Mouse (Mus musculus): ENCODE data around the gene Il2rg.

The Il2rg gene

GRCm38 (mm10) chrX:101268025-101268754 is at the start of gene Il2rg:
Gene Il2rg, minus strand, starts transcription at chrX:101268255.
- no peak for DNase-seq (ENCODE audit: extremely low read depth, low read depth, low spot score)

GRCm38 (mm10) chrX:101313625-101314359 is 45.7 kb upstream of the Il2rg start:
- no peak for DNase-seq (ENCODE audit: extremely low read depth, low read depth, low spot score)

- no peak for DNase-seq (ENCODE audit: extremely low read depth, low read depth, low spot score)
Observed at GRCm38 (mm10) chrX:101309299-101309698, 41.2 kb upstream of the Il2rg start.

DNA sequence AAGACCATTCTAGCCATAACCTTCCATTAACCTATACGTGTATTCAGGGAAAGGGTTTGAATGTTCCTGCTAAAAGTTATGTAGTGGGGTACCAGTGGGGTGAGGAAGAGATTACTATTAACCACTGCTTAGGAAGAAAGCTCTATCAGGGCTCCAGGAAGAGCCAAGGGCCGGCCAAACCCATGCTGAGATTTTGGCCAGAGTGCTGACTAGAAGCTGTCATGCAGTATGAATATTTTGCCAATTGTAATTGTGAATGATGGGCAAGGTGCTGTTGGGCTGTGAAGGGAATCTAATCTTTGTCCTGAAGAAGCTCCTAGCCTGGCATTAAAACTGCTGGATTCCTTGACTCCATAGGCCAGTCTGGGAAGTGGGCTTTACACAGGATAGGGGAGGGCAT is 36.6 kb upstream of the Il2rg start:
- no peak for DNase-seq (ENCODE audit: extremely low read depth, low read depth, low spot score)

GRCm38 (mm10) chrX:101301654-101302053 is 33.6 kb upstream of the Il2rg start:
- DNase-seq (ENCODE audit: extremely low read depth, low read depth, low spot score) = no peak

DNA sequence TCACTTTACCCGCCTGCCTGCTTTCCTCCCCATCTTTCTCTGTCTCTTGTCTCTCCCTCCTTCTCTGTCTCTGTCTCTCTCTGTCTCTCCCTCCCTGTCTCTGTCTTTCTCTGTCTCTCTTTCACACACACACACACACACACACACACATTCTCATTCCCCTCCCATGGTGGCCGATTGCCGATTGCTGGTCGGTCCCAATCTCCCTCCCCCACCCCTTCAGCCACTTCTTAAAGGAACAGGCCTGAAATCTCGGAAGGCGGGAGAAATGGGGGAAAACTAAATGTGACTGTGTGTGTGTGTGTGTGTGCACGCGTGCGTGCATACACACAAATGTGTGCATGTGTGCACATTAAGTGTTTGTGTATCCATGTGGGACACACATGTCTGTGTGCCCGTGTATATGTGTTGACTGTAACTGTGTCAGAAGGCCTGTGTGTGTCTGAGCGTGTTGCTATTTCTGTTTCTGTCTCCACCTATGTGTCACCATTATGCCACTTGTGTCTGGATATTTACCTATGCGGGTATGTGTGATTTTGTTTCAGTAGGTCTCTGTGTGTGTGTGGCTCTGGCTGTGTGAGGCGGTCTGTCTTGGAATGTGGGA is 32.5 kb upstream of the Il2rg start:
- DNase-seq (ENCODE audit: extremely low read depth, low read depth, low spot score) = no peak

- DNase-seq (ENCODE audit: extremely low read depth, low read depth, low spot score) = no peak
Observed at GRCm38 (mm10) chrX:101299473-101300426, 31.7 kb upstream of the Il2rg start.

GRCm38 (mm10) chrX:101299055-101299454 is 31.0 kb upstream of the Il2rg start, which contains the start of gene Nlgn3:
Gene Nlgn3, plus strand, starts transcription at chrX:101299168.
- DNase-seq (ENCODE audit: extremely low read depth, low read depth, low spot score) = no peak

- no peak for DNase-seq (ENCODE audit: extremely low read depth, low read depth, low spot score)
Observed at GRCm38 (mm10) chrX:101290111-101290510, 22.1 kb upstream of the Il2rg start.

DNA sequence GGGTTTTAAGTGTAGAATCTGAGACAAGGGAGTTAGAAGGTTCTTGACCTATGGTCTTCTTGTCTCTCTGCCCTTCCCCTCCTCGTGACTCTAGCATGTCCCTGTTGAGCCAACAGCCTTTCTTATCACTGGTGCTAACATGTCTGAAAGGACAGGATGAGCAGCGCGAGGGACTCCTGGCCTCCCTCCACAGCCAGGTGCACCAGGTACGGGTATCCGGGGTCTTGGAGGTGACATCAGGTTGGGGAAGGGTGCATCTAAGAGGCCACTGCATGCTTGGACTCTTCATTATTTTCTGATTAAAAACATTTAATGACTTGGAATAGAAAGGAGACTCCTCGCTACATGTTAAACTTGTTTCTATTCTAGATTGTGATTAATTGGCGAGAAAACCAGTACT is 21.0 kb upstream of the Il2rg start:
- no peak for DNase-seq (ENCODE audit: extremely low read depth, low read depth, low spot score)

GRCm38 (mm10) chrX:101288432-101288831 is 20.4 kb upstream of the Il2rg start:
- DNase-seq (ENCODE audit: extremely low read depth, low read depth, low spot score) = no peak

DNA sequence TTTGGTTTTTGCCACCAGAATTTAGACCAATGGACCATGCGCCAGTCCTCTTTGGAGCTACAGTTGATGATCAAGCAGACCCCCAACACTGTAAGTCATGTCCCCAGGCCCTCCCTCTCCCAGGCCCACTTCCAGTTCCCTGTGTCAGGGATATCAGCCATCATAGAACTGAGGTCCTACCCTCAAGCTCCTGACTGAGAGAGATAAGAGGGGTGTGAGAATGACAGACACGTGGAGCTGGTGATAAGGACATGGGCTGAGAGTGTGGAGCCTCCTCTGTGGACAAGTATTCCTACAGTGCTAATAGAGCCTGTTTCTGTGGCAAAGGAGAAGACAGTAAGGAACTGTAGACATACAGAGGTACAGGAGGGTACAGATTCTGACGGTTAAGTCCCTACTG is 19.5 kb upstream of the Il2rg start:
- DNase-seq (ENCODE audit: extremely low read depth, low read depth, low spot score) = no peak

DNA sequence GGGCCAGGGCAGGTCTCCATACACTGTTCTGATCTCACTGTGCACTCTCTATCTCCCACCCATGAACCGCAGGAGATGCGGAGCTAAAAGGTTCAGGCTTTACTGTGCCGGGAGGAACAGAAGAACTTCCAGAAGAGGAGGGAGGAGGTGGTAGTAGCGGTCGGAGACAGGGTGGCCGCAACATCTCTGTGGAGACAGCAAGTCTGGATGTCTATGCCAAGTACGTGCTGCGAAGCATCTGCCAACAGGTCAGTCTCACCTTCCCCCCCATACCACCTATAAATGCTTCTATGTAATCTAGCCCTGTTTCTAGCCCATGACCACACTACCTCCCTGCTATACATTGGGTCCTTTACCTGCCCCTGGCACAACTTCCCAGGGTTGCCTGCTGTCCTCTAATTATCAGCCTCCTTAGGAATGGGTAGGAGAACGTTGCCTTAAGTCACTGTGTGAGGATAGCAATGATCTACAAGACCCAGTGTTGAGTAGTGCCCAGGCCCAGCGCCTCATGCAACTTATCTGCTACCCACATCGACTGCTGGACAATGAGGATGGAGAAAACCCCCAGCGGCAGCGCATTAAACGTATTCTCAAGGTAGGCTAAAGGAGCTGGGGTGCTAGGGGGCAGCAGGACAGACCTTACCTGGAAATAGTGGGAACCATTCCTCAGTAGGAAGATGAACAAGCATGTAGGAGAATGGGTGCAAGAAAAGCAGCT is 18.1 kb upstream of the Il2rg start:
- DNase-seq (ENCODE audit: extremely low read depth, low read depth, low spot score) = no peak

DNA sequence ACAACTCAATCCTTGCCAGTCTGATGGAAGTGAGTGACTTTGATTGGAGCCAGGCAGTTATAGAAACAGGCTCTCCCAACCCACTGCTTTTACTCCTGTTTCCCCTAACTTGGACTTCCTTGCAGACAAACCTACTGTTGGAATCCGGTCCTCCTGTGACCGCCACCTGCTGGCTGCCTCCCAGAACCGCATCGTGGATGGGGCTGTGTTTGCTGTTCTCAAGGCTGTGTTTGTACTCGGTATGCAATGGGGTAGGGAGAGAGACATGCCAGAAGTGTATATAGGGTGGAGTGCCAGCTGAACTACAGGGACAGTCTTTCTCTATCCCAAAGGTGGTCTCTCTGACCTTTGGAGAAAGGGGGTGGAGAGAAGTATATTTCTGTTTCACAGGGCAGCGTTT is 17.5 kb upstream of the Il2rg start:
- no peak for DNase-seq (ENCODE audit: extremely low read depth, low read depth, low spot score)

- DNase-seq (ENCODE audit: extremely low read depth, low read depth, low spot score) = no peak
Observed at GRCm38 (mm10) chrX:101282813-101283212, 14.8 kb upstream of the Il2rg start.

DNA sequence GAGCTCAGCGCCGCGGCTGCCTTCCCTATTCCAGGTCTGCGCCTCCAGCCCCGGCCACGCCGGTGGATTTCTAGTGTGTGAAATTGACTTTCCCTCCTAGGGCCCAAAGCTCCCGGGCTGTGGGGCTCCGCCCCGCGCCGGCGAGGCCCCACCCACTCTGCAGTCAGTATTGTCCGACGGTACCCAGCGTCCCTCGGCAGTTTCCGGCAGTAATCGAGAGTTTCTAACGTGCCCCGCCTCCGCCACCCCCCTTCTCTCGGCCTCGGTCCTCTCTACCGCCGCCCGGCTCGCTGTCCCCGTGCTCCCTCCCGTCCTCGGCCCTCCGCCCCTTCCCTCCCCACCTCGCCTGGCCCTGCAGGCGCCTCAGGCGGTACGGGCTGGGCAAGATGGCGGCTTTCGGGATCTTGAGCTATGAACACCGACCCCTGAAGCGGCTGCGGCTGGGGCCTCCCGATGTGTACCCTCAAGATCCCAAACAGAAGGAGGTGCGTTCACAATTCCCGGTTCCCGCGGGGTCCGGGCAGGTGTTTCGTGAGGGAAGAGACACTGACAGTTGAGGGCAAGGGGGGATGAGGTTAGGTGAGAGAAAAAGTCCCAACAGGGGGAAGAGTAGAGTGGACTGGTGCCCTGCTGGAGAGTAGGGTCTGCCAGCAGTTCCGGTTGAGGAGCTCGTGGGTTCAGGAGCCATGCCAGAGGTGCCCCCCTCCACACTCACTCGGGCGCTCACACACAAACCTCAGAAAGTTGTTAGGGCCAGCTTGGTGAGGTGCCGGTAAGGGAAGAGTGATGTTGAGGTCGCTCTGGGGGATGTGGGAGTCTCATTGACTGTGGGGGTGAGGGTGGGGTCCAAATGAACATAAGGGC is 6.1 kb upstream of the Il2rg start, which contains the start of gene Med12:
Gene Med12, plus strand, starts transcription at position 156 of the 864 bp plus-strand sequence.
- DNase-seq (ENCODE audit: extremely low read depth, low read depth, low spot score) = no peak

DNA sequence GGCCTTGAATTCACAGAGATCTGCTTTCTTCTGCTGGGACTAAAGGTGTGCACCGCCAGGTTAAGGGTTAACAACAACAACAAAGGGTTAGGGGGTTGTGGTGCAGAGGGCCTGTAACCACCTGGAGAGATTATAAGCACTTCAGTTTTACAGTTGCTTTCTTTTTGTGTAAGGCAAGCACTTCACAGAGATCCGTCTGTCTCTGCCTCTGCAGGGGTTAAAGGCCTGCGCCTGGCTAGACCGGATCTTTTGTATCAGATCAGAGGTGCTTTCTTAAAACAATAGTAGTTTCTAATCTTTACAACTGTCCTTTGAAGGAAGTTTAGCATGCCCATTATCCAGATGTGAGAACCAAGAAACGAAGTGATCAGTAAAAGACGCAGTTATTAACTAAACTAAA is 5.4 kb upstream of the Il2rg start:
- no peak for DNase-seq (ENCODE audit: extremely low read depth, low read depth, low spot score)

- DNase-seq (ENCODE audit: extremely low read depth, low read depth, low spot score) = no peak
Observed at GRCm38 (mm10) chrX:101268755-101269124, 685 bp upstream of the Il2rg start, which contains the start of gene Gm20489. Gene Gm20489, minus strand, starts transcription at chrX:101269023.

- DNase-seq (ENCODE audit: extremely low read depth, low read depth, low spot score) = no peak
Observed at GRCm38 (mm10) chrX:101266631-101267030, 1.4 kb downstream of the Il2rg start.

Data from fat pad, adult 2 months (tissue).